Mouse (Mus musculus) liver, adult 2 months (tissue): ENCODE measurements around the gene Ipo13.

Source experiments
- CTCF ChIP-seq: fragments of 200-500 bp; IDR thresholded peaks from 2 replicates; pipeline ENCODE4 v1.5.1; 2011; ENCODE audit warnings: low read depth, low read length, control low read depth
- POLR2A ChIP-seq: fragments of 200-500 bp; IDR thresholded peaks from 2 replicates; pipeline ENCODE4 v1.6.1; 2011; ENCODE audit warnings: low read length, control low read depth; ENCODE audit not compliant: insufficient read depth; ENCODE audit errors: extremely low read depth

DNA sequence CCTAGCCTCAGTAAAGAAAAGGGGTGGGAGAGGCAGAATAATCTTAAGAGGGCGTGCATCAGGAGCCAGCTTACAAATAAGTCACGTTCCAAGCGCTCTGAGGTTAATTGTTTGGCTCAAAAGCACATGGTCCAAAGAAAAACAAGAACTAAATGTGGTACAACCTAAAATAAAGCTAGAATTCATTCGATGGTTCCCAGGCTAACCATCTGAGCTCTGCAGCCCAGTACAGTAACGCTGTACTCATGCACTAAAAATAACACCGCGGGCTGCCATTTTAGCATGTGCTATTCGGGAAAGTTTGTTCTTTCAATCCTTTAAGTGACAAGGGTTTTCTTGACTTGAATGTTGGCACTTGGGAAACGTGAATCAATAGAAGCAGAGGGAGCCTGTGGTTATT, 54.2 kb downstream of the Ipo13 start:
- TF ChIP-seq CTCF, result no peak
- no peak for TF ChIP-seq POLR2A
